Mouse (Mus musculus): ENCODE results near the gene Chst5.

GRCm38 (mm10) chr8:111920971-111921370, 10.7 kb upstream of the Chst5 start:
- TF ChIP-seq POLR2A (IDR thresholded peaks at IDR 0.05; ENCODE audit: borderline replicate concordance, control insufficient read depth, low read depth, low read length) (no peak), CTCF (IDR thresholded peaks at IDR 0.05; ENCODE audit: control insufficient read depth, insufficient read depth, low read length) (no peak)
